Mouse (Mus musculus) liver, adult 2 months (tissue): ENCODE measurements at regions not wholly inside any gene's neighbourhood (a gene's known extent, or its start where the extent isn't known, plus 50 kb on each side); places are given as distances from the start of the nearest gene placed in this dataset.

Experiments
- CTCF ChIP-seq: fragments of 200-500 bp; IDR thresholded peaks from 2 replicates; pipeline ENCODE4 v1.5.1; 2011; ENCODE audit warnings: low read depth, low read length, control low read depth
- POLR2A ChIP-seq: fragments of 200-500 bp; IDR thresholded peaks from 2 replicates; pipeline ENCODE4 v1.6.1; 2011; ENCODE audit warnings: low read length, control low read depth; ENCODE audit not compliant: insufficient read depth; ENCODE audit errors: extremely low read depth

DNA sequence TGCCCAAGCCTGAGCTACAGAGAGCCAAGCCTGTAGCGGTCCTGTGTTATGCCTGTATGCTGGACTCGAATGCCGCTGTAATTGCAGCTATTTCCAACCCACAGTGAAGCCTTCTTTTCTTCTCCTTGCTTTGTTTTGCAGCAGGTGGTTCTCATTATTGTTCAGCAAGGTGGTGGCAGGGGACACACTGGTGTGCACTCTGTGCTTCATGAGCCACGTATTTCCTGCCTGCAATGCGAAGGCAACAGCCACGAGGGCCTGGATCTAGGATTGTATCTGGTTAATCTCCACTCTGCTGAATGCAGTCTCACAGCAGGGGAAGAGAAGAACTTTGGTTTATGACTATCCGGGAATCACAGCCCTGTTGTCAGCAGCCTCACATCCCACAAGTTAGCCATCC, 62.3 kb upstream of the Ntm start:
- TF ChIP-seq POLR2A (no peak), CTCF (no peak)
